Mouse (Mus musculus): ENCODE measurements around the gene Tec. TPM values are rescaled to one million over a fixed set of nuclear protein-coding genes. Genes with fewer than 3 reads are reported as not detected.

Tec gene
- polyA plus RNA-seq, 1 experiment = 12.2 TPM

DNA sequence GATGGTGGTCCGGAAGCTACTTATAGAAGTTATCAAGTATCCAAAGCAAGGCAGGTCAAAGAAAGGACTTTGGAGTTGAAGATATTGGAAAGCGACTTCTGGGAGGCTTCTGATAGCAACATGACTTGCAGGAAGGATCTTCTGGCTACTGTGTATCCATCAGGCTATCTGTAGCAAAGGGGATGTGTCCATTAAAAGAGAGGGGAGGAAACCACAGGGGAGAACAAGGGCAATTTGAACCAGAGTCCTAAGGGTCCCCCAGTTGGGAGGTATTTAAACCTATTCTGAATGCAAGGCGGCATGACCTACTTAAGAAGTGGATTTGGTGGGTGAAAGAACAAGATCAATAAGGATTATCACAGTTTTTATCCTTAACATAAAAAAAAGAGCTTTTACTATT is 43.0 kb upstream of the Tec start:
- DNase-seq (ENCODE audit: low read depth in 1 of 2, low spot score in 2 of 2) = no peak
- H3K36me3 ChIP-seq (ENCODE audit: control insufficient read depth, insufficient read depth, low read length) = no peaks in the 10 kb centered on the region
- TF ChIP-seq CTCF (IDR thresholded peaks at IDR 0.05; ENCODE audit: extremely low read depth, insufficient read depth, insufficient read length, insufficient replicate concordance) = no peak
- no peak overlapping the region for H3K4me3 ChIP-seq (ENCODE audit: extremely low read depth, insufficient read depth, insufficient read length)
- H3K27ac ChIP-seq (ENCODE audit: insufficient read depth, low read length) = no peak overlapping the region
- peaks cover 3% of the 10 kb centered on the region; the same call in 1 of the 2 replicates for H3K4me1 ChIP-seq (ENCODE audit: control insufficient read depth, insufficient read depth, insufficient read length)
- H3K27me3 ChIP-seq (ENCODE audit: control insufficient read depth, insufficient read depth, low read length) = no peaks in the 10 kb centered on the region; the same call in 1 of the 2 replicates
- 94% methylated on average over 3 of the region's 3 CpGs for WGBS

DNA sequence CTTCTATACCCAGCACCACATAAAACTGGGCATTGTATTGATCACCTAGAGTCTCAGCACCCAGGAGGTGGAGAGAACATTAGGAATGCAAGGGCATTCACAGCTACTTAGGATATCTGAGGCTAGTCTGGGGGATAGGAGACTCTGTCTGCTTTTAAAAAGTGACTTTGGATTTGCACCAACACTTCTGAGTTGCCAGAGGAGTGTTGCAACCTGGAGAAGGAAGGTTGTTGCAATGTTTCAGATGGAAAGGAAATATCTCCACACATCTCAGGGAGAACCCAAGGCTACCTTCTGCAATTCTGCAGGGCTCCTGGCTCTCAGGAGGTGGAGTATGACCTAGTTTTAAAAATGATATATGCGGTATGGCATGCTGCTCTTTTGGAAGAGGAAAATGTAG is 42.1 kb upstream of the Tec start:
- no peaks in the 10 kb centered on the region; the same call in 1 of the 2 replicates for H3K27me3 ChIP-seq (ENCODE audit: control insufficient read depth, insufficient read depth, low read length)
- H3K4me1 ChIP-seq (ENCODE audit: control insufficient read depth, insufficient read depth, insufficient read length) = no peaks in the 10 kb centered on the region; the same call in 1 of the 2 replicates
- 93% methylated on average over 1 of the region's 1 CpGs for WGBS
- no peak overlapping the region for H3K4me3 ChIP-seq (ENCODE audit: extremely low read depth, insufficient read depth, insufficient read length)
- no peaks in the 10 kb centered on the region for H3K36me3 ChIP-seq (ENCODE audit: control insufficient read depth, insufficient read depth, low read length)
- no peak overlapping the region for H3K27ac ChIP-seq (ENCODE audit: insufficient read depth, low read length)
- TF ChIP-seq CTCF (IDR thresholded peaks at IDR 0.05; ENCODE audit: extremely low read depth, insufficient read depth, insufficient read length, insufficient replicate concordance) = no peak
- DNase-seq (ENCODE audit: low read depth in 1 of 2, low spot score in 2 of 2) = no peak

DNA sequence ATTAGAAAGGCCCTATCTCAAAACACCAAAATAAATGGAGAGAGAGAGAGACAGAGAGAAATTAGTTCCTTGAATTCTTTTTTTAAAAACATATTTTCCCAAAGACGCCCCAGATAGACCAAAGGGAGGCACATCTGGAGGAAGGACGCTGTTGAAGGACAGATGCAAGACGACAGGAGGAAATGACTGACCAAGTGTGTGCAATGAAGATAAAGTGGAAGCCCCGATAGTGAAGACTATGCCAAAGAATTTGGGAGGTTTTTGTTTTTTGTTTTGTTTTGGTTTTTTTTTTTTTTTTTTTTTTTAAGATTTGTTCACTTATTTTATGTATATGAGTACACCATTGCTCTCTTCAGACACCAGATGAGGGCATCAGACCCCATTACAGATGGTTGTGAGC is 41.1 kb upstream of the Tec start:
- 36% methylated on average over 4 of the region's 4 CpGs for WGBS

DNA sequence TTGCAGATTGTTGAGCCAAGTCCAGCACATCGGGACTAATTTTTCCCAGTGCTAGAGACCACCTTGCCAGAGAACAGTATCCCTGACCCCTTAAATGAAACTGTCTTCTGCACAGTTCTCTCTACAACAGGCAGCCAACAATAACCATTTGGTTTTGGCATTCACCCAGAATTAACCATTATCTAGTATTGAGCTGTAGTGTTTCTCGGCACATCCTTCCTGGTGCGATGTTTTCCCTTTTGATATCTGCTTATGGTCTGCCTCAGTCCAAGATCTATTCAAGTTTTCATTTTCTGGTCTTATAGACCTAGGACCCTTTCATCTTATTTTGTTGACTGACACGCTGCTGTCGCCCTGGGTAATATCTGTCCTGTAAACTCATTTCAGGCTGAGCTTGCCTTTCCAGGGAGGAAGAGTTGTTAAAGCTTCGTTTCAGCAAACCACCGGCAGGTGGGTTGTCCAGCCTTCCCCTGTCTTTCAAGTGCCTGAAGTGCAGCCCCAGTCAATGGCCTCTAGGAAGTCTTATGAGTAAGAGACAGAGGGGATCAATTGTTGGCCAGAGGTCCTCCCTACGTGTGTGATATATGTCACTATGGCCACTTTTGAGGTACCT is 40.1 kb upstream of the Tec start:
- no peak for DNase-seq (ENCODE audit: low read depth in 1 of 2, low spot score in 2 of 2)
- no peak overlapping the region for H3K4me3 ChIP-seq (ENCODE audit: extremely low read depth, insufficient read depth, insufficient read length)
- 68% methylated on average over 8 of the region's 8 CpGs for WGBS
- no peak overlapping the region for H3K27ac ChIP-seq (ENCODE audit: insufficient read depth, low read length)
- no peaks in the 10 kb centered on the region for H3K4me1 ChIP-seq (ENCODE audit: control insufficient read depth, insufficient read depth, insufficient read length)
- TF ChIP-seq POLR2A (IDR thresholded peaks at IDR 0.05; ENCODE audit: low read depth, low read length) (no peak), CTCF (IDR thresholded peaks at IDR 0.05; ENCODE audit: extremely low read depth, insufficient read depth, insufficient read length, insufficient replicate concordance) (no peak)
- H3K27me3 ChIP-seq (ENCODE audit: control insufficient read depth, insufficient read depth, low read length) = no peaks in the 10 kb centered on the region; the same call in 1 of the 2 replicates
- no peaks in the 10 kb centered on the region for H3K36me3 ChIP-seq (ENCODE audit: control insufficient read depth, insufficient read depth, low read length)

More for the DNA sequence above, 41.1 kb upstream of the Tec start:
- no peak for DNase-seq (ENCODE audit: low read depth in 1 of 2, low spot score in 2 of 2)
- H3K36me3 ChIP-seq (ENCODE audit: control insufficient read depth, insufficient read depth, low read length) = no peaks in the 10 kb centered on the region
- H3K4me1 ChIP-seq (ENCODE audit: control insufficient read depth, insufficient read depth, insufficient read length) = no peaks in the 10 kb centered on the region
- no peak overlapping the region for H3K4me3 ChIP-seq (ENCODE audit: extremely low read depth, insufficient read depth, insufficient read length)
- TF ChIP-seq POLR2A (IDR thresholded peaks at IDR 0.05; ENCODE audit: low read depth, low read length) (no peak), CTCF (IDR thresholded peaks at IDR 0.05; ENCODE audit: extremely low read depth, insufficient read depth, insufficient read length, insufficient replicate concordance) (no peak)
- H3K27me3 ChIP-seq (ENCODE audit: control insufficient read depth, insufficient read depth, low read length) = no peaks in the 10 kb centered on the region; the same call in 1 of the 2 replicates
- H3K27ac ChIP-seq (ENCODE audit: insufficient read depth, low read length) = no peak overlapping the region

DNA sequence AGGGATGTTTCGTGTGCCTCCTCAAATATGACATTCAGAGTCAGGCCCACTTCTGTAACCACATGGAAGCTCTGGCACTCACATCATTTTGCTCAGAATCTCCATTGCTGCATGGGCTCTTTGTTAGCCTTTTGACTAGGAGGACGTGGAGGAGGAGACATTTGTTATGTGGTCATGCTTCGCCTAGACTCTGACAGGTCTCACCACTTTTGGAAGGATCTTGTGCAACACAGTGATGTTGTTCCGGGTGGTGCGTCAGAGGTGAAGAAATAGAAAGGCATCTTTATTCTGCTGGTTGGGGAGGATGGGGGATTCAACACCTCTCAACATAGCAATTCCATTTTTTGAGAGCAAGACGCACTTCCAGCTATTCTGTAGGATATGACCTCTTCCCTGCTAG is 39.1 kb upstream of the Tec start:
- no peak for TF ChIP-seq POLR2A (IDR thresholded peaks at IDR 0.05; ENCODE audit: low read depth, low read length)
- Histone ChIP-seq H3K4me1 (ENCODE audit: control insufficient read depth, insufficient read depth, insufficient read length) (no peaks in the 10 kb centered on the region), H3K4me3 (ENCODE audit: extremely low read depth, insufficient read depth, insufficient read length) (no peak overlapping the region), H3K36me3 (ENCODE audit: control insufficient read depth, insufficient read depth, low read length) (no peaks in the 10 kb centered on the region), H3K27me3 (ENCODE audit: control insufficient read depth, insufficient read depth, low read length) (no peaks in the 10 kb centered on the region; the same call in 1 of the 2 replicates), H3K27ac (ENCODE audit: insufficient read depth, low read length) (no peak overlapping the region)
- WGBS = 82% methylated on average over 6 of the region's 6 CpGs
- no peak for DNase-seq (ENCODE audit: low read depth in 1 of 2, low spot score in 2 of 2)

DNA sequence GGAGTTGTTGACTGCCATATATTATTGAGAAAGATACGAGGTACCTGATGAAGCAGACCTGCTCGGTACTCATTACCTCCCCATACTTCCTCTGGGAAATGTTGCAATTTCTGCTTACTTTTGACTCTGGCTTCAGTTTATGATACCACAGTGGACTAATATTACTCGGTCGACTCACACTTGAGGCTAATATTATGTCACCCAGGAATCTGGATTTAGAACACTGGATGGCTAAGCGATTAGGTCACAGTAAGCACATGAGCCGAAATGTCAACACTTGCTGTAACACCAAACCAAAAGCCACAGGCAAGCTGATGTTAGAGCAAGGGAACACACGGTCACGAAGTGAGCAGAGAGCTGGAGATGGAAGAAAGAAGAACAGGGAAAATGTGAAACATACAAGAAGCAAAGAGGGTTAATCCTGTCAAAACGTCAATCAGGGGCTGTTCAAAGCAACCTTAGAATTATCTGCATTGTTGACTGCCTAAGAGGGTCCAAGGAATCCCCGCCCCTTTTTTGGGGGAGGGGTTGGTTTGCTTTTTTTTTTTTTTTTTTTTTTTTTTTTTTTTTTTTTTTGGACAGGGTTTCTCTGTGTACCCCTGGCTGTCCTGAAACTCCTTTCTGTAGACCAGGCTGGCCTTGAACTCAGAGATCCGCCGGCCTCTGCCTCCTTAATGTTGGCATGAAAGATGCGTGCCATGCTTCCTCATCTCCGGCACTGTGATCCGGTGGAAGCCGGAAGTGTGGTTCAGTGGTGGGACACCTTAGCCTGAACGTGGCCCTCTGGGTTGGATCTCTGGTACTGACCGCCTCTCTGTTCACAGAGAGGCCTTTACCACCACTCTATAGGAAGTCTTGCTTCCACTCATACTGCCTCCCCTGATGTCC is 36.9 kb upstream of the Tec start:
- no peak overlapping the region for H3K27ac ChIP-seq (ENCODE audit: insufficient read depth, low read length)
- no peaks in the 10 kb centered on the region for H3K4me1 ChIP-seq (ENCODE audit: control insufficient read depth, insufficient read depth, insufficient read length)
- H3K27me3 ChIP-seq (ENCODE audit: control insufficient read depth, insufficient read depth, low read length) = no peaks in the 10 kb centered on the region
- WGBS = 85% methylated on average over 18 of the region's 18 CpGs
- no peaks in the 10 kb centered on the region for H3K36me3 ChIP-seq (ENCODE audit: control insufficient read depth, insufficient read depth, low read length)
- DNase-seq (ENCODE audit: low read depth in 1 of 2, low spot score in 2 of 2) = no peak
- TF ChIP-seq CTCF (IDR thresholded peaks at IDR 0.05; ENCODE audit: extremely low read depth, insufficient read depth, insufficient read length, insufficient replicate concordance) = no peak
- TF ChIP-seq POLR2A (IDR thresholded peaks at IDR 0.05; ENCODE audit: low read depth, low read length) = no peak
- no peak overlapping the region for H3K4me3 ChIP-seq (ENCODE audit: extremely low read depth, insufficient read depth, insufficient read length)
